Mouse (Mus musculus): Measurements from ENCODE around the gene Wdr66. TPM values are rescaled to one million over a fixed set of nuclear protein-coding genes. Genes with fewer than 3 reads are reported as not detected.
A peak's percentile ranks its signal among the peaks of the same experiment; 100 is the strongest.

The Wdr66 gene
- total RNA-seq, 2 experiments from 2014 or later, result 0.87 to 2.2 TPM

GRCm38 (mm10) chr5:123309816-123310215 lies 57.9 kb downstream of the Wdr66 start:
- DNase-seq, result no peak
- intact Hi-C loops (cut with DNase I), result no loop called here

- intact Hi-C loops (cut with DNase I), result no loop called here
These were observed 58.3 kb downstream of the Wdr66 start for GRCm38 (mm10) chr5:123310221-123310620.

GRCm38 (mm10) chr5:123313058-123313630 lies 61.2 kb downstream of the Wdr66 start:
- intact Hi-C loops (cut with DNase I), result no loop called here

More at GRCm38 (mm10) chr5:123310221-123310620, 58.3 kb downstream of the Wdr66 start:
- DNase-seq, result no peak

GRCm38 (mm10) chr5:123313851-123314380 lies 62.0 kb downstream of the Wdr66 start:
- intact Hi-C loops (cut with DNase I), result no loop called here
- DNase-seq, result no peak

More at GRCm38 (mm10) chr5:123313058-123313630, 61.2 kb downstream of the Wdr66 start:
- no peak for DNase-seq

DNA sequence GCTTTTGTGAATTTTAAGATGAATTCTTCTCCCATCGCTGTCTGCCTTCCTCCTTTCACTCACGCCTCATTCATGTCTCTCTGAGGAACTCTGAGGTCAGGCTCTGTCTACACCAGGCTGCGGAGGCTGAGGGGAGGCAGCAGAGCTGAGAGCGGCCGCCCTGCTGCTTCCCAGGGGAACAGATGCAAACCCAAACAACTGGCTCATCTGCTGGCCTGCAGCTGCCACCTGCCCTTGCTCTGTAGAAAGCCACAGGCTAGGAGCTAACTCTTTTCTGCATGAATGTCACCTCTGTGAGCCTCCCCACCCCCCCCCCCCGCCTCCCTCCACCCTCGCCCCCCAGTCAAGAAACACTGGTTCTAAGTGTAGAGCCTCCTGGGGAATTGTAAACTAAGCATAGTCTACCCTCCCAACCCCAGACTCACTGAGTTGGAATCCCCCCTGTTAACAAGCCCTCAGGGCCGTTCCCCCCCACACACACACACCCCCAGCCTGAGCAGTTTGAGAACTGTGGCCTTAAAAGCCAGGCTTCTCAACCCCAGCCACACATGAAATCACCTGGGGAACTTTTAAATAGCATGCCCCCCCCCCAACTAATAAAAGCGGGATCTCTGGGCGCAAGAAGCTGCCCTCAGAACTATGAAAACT lies 63.4 kb downstream of the Wdr66 start:
- no peak for DNase-seq
- intact Hi-C loops (cut with DNase I), result no loop called here

GRCm38 (mm10) chr5:123317992-123318391 lies 66.1 kb downstream of the Wdr66 start:
- intact Hi-C loops (cut with DNase I), result no loop called here
- no peak for DNase-seq

DNA sequence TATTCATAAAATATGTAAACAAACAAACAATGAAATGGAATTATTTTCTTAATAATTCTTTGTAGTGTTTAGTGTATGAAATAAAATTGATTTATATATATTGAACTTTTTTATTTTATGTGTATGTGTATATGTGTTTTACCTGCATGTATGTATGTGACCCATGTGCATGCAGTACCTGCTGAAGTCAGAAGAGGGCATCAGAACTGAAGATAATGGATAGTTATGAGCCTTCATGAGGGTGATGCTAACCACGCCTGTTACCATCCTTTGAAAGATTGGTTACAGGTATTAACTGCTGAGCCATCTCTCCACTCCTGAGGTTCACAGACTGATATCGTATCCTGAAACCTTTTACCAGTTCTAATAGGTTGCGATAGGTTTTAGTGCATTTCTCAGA lies 68.2 kb downstream of the Wdr66 start:
- intact Hi-C loops (cut with DNase I), result no loop called here
- DNase-seq, result no peak

- intact Hi-C loops (cut with DNase I), result no loop called here
- DNase-seq, result no peak
These were observed 72.3 kb downstream of the Wdr66 start for GRCm38 (mm10) chr5:123324242-123324641.

DNA sequence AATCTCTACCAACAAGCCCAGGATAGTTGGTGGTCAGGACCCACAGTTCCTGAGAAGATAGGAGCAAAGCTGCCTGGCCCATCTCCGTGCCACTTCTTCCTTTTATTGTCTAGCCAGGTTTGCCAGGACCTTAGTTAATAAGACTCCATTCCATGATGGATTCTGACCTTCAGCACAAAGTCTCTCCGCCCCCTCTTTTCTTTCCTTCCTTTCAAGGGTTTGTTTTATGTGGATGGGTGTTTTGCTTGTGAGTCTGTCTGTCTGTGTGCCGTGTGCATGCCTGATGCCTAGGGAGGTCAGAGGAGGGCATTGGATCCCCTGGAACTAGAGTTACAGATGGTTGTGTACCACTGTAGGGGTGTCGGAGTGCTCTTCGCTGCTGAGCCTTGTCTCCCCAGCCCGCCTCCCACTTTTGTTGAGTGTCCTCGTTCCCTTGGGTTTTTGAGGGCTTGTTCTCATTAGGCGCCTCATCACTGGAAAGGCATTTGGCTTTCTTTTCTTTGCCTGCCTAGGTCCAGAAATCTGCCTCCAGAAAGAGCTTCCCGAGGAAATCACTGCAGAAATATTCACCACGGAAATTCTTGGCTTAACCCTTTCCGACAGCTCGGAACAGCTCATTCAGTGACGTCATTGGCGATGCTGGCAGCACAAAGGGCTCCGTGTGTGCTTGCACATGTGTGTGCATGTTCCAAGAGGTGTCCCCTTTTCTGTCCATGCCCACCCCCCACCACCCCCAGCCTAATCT lies 74.3 kb downstream of the Wdr66 start:
- intact Hi-C loops (cut with DNase I), result no loop called here
- DNase-seq, result peak in 1 of 2 experiments; percentile 34

- DNase-seq, result peak; percentile 25 to 47
- intact Hi-C loops (cut with DNase I), result no loop called here
These were observed 74.8 kb downstream of the Wdr66 start for GRCm38 (mm10) chr5:123326751-123327148.

- no peak for DNase-seq
- intact Hi-C loops (cut with DNase I), result no loop called here
These were observed 75.8 kb downstream of the Wdr66 start for GRCm38 (mm10) chr5:123327686-123328085.

DNA sequence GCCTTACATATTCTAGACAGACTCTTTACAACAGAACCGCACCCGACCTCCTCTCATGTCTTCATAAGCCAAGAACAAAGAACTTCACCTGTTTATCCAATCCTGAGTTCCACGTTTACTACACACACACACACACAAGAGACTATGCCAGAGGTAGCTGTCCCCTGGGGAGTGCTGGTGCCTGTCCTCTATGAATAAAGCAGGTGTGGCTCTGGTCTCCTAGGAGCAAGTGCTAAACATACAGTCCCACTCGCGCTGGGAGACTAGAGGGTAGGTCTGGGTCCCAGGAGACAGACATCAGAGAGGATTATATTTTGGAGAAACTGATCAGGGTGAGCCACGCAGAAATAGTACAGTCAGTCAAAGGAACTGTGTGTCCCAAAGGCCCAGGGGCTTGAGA lies 81.7 kb downstream of the Wdr66 start:
- intact Hi-C loops (cut with DNase I), result no loop called here
- DNase-seq, result no peak

- no peak for DNase-seq
- intact Hi-C loops (cut with DNase I), result no loop called here
These were observed 84.5 kb downstream of the Wdr66 start for GRCm38 (mm10) chr5:123336205-123336961.

GRCm38 (mm10) chr5:123338463-123338862 lies 86.6 kb downstream of the Wdr66 start:
- DNase-seq, result no peak
- intact Hi-C loops (cut with DNase I), result no loop called here

GRCm38 (mm10) chr5:123343707-123344627 lies 92.1 kb downstream of the Wdr66 start, which contains the start of gene Bcl7a:
Bcl7a (plus strand) TSS chr5:123343834.
- intact Hi-C loops (cut with DNase I), result loop anchor here (5.0 kb wide), 1 partner anchor 42 kb away; no protein-coding TSS in a partner anchor
- peak; percentile 85 to 90 for DNase-seq

DNA sequence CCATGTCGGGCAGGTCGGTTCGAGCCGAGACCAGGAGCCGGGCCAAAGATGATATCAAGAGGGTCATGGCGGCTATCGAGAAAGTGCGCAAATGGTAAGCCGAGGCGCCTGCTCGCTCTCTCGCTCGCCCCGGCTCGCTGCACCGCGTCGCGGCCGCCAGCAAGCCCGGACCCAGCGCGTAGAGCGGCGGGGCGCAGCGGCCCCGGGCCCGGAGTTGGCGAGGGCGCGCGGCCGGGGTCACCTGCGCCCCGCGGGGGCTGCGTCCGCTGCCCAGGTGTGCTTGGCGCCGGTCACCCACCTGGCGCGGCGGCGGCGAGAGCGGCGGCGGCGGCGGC lies 92.7 kb downstream of the Wdr66 start:
- intact Hi-C loops (cut with DNase I), result loop anchor here (5.0 kb wide), 1 partner anchor 42 kb away; no protein-coding TSS in a partner anchor
- no peak for DNase-seq

DNA sequence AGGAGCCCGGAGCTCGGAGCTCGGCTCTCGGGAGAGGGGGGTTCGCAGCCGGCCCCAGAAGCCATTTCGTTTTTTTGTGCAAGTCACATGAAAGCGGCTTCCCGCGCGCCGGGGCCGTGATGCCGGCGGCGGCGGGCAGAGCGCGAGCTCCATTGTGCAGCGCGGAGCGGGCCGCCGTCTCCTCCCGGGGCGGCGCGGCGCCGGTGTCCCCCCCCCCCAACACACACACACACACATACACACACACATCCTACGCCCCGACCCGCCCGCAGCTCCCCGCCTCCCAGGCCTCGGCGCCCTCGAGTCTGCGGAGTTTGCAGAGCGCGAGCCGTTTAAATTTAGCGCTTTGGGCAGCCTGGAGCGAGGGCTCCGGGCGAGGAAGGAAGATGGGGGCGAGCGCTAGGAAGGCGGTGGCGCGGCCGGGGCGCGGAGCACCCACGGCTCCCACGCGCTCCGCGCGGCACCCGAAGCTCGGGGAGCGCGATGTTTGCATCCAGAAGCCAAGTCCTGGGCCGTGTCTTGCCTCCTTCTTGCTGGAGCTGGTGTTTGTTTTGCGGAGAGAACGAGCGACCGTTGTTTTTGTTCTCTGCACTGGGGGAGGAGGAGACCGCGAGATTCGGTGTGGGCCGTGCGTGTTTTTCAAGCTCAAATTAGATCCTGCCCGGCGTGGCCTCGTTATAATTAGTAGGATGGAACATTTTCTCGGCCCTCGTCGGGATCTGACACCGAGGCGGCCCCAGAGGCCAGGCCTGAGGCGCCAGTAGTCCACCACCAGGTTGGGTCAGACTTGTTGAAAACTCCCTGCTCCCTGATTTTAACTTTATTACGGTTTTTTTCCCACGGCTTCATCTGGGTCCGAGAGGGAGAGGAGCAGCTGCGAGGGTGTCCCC lies 93.3 kb downstream of the Wdr66 start:
- peak; percentile 52 to 54 for DNase-seq
- intact Hi-C loops (cut with DNase I), result loop anchor here (5.0 kb wide), 2 partner anchors 43 to 58 kb away; no protein-coding TSS in a partner anchor

Data from gastrocnemius, postnatal 36 days (tissue).